Mouse (Mus musculus) spleen, adult 18-20 months (tissue): ENCODE measurements around the gene Tmem159.

ENCODE experiments used
- DNase-seq, 2 experiments: peaks; one replicate each; pipeline ENCODE4 v3.0.0; 2022; ENCODE audit warnings: mixed read lengths in 2 of 2

The Tmem159 gene

DNA sequence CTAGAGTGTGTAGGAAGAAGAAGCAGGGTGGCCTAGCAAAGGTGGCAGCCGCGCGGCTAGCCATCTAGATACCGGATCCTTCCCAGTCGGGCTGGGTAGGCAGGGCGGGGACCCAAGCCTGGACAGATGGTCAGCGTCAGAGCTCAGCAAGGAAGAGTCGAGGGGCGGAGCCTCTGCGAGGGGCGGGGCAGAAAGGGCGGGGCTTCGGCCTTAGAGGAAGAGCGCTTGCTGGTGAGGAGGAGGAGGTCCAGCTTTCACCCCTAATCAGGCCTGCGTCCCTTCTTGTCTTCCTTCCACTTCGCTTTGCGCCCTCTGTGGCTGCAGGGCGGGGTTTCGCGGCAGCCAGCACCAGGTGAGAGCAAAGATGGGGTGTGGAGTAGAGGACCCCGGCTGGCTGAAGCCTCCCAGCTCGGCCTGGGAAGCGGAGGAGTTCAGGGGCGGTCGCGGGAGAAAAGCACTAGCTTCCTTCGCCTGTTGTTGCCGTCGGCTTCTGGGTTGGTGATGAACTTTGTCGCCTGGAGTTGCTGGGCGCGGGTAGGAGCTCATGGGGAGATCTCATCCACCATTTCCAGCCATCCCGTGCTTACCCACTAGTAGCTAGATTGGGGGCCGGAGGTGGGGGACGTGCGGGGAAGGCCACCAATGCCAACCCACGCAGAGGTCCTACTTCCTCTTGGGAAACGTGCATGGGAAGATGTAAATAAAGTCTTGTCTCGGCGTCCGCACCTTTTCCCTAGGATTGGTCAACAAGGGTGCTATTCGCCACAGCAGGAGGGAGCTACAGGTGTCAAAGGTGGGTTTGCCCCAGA, at the start of gene Tmem159:
TSS of gene Tmem159 (plus strand) at position 190 of the 809 bp plus-strand sequence.
- peak; percentile 61 to 67 for DNase-seq

DNA sequence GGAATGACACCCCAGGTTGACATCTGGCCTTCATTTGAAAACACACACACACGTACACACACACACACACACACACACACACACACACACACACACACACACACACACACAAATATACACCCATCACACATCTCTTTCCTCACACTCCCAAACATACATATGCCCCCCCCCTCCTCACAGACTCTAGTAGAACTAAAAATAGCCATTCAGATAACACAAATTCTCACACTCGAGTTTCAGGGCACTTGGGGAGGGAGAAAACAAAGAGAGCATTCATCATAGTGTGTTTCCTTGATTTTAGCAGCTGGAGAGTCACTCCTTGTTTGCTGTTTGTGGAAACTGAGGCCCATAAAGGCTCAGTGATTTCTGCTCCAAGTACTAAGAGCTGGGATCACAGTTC, 48.1 kb upstream of the Tmem159 start:
- no peak for DNase-seq

DNA sequence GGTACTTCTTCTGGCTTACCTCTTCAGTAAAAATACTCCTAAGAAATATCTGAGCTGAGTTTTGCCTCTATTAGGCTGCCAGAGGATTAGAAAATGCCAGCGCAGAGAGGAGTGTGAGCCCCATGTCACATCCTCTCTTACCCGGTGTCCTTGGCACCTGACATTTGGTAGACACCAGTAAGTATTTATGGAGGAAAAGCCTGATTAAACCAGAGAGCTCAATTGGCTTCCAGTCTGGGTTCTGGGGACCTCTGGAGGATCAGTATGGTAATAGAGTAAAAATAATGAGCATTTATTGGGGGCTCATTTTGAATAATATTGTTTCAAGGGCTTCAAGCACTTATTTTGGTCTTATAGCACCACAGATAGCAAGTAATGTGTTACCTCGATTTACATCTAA, 46.7 kb upstream of the Tmem159 start:
- DNase-seq, result no peak

DNA sequence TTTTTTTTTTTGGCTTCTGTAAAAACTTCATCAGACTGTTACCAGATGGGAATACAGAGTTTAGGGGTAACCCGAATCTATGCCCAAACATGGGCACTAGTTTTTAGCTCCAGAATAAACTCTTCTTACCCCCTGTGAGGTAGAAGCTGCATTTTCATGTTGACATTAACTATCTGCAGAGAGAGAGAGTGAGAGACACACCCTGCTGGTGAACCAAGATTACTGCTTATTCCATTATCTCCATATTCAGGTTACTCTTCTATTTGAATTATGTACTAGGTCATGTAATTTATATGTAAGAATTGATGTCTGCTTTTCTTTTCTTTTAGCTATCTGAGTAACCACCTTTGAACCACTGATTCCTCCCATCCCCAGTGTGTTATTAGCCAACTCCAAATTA, 38.1 kb upstream of the Tmem159 start:
- DNase-seq, result no peak

DNA sequence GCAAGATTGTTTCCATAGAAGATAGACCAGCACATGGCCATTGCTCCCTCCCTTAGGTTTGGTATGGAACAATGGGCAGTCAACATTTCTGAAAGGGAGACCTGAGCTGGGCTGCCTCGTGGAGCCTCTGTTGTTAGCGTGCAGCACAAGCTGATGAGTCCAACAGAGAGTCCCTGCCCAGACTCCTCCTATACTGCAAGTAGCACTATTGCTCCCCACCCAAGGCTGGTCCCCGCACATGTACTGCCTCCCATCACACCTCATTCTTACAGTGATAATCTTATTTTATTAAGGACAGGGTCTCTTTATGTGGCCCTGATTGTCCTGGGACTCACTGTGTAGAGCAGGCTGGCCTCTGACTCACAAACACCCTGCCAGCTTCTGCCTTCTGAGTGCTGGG, 34.0 kb upstream of the Tmem159 start:
- DNase-seq, result no peak

DNA sequence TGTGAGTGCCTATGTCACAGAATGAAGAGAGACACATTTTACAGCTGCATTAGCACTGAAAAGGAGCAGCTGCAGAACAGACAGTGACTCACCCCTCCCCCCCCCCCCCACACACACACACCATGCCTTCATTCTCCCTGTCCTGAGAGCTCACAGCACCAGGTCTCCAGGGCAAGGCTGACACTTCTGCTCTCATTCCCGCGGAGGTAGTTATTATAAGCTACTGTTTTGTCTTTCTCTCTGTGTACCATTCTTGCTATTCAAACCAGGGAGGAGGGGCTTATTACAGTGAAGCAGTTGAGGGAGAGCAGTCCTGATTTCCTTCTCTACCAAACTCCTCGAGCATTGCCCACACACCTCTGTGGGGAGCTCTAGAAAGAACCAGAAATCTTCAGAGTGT, 33.0 kb upstream of the Tmem159 start:
- no peak for DNase-seq

DNA sequence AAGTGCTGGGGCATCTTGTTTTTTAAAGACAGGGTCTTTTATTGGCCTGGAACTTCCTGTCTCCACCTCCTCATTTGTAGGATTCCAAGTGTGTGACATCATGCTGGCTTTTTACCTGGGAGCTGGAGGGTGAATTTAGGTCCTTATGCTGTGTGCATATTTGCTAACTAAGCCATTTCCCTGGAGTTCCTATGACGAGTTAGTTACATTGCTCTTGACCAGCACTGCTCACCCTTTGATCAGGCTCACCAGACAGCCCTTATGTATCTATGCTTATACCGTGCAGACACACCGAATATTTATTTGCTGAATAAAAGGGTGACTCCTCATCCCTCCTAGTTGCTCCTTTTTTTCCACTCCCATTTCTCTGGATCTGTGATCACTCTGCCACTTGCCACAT, 22.0 kb upstream of the Tmem159 start:
- DNase-seq, result no peak

DNA sequence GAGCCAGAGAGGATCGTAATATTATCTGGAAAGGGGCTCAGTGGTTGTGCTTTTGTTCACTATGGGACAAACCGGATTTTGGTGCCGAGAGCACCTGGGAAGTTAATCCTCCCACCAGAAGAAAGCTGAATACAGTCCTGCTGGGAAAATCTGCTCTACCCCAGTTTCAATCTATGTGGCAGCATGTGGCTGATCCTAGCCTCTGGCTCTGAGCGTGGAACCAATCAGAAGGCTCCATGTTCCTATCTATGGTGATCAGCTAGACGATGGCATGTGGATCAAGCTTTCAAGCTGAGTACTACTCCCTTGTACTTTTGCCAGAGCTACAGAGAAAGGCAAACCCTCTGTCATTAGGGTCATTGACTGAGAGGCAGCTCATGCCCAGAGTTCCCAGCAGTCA, 9.1 kb upstream of the Tmem159 start:
- no peak for DNase-seq

DNA sequence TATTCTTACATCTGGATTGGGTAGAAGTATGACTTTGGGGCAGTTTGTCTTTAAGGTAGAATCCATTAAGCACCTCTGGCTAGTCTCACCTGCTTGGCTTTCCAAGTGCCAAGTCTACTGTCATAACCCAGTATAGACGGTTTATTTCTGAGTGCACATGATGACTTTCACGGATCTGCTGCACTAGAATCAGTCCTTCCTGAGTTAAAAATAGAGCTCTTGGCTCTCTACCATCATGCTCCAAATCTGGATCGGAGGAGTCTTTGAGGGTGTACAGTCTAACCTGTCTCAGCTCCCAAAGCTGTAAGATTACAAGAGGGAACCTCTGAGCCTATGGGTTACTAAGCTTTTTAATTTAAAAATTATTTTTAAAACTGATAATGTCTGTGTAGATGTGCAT, 7.9 kb upstream of the Tmem159 start:
- DNase-seq, result no peak

DNA sequence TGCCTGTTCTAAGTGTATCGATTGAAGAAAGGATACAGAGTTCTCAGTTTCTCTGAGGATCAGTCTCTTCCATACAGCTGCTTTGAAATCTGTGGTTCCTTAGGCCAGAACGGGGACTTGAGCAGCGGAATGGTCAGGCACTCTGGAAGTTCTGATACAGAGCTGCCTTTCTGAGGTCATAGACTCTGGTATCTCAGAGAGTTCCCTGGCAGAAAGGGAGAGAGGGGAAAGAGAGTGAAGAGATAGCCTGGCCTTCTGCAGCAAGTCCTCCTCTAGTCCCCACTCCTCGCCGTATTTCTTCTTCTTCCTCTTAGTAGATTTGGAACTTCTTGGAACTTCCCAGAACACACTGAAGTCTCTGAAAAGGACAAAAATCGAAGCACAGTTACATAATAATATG, 7.0 kb upstream of the Tmem159 start, which contains the start of gene Dnah3:
TSS of gene Dnah3 (minus strand) at position 101 of the 400 bp plus-strand sequence.
- no peak for DNase-seq

DNA sequence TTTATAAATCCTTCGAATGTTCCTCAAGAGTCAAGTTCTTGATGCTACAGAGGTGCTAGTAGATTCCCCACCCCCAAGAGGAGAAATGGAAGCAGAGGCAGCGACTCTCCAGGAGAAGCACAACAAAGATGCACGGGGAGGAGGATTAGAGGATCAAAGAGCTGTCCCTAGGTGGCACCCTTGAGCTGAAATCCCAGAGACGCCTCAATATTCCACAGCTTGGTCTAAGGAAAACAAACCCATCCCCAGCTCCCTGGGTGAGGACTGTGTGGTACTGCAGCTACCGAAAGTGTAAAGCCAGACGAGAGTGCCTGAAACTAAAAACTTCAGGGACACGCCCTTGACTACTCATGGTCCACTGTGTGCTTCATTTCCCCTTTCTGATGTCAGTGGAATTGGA, 4.3 kb upstream of the Tmem159 start:
- peak in 1 of 2 experiments; percentile 14 for DNase-seq

DNA sequence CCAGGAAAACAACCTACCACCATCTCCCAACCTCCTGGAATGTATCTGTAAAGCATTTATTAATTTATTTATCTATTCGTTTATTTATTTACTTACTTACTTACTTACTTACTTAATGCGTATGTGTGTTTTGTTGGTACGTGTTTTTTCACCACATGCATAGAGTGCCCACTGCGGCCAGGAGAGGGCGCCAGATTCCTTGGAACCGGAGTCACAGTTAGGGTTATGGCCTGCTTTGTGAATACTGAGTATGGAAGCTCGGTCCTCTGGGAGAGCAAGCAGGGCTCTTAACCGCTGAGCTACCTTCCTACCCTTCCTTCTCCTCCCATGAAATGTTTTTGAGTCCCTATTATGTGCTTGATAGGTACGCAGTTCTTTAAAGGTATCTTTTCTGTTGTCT, 3.8 kb upstream of the Tmem159 start:
- peak in 1 of 2 experiments; percentile 35 for DNase-seq

DNA sequence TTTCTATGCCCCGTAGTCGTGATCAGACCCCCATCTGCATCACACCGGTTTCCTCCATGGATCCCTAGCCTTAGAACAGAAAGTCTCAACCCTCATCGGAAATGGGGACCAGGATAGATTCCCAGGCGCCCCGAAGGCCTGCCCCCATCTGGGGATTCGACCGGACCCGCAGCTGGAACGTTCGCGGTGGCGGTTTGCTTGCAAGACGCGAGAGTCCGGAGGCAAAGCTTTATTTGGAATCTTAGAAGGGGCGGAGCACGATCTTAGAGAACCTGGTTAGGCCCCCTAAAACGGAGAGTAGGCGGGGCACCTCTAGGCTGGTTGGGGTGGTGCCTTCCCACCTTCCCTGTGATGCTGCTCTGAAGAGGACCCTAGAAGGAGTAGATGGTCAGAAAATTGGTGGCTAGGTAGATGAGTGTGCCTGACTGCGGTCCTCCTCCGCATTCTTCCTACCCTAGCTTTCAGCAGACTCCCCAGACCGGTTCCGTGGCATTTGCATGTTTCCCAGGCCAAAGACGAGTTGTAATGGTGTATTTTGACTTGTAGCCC, 940 bp downstream of the Tmem159 start:
- DNase-seq, result peak in 1 of 2 experiments; percentile 2

DNA sequence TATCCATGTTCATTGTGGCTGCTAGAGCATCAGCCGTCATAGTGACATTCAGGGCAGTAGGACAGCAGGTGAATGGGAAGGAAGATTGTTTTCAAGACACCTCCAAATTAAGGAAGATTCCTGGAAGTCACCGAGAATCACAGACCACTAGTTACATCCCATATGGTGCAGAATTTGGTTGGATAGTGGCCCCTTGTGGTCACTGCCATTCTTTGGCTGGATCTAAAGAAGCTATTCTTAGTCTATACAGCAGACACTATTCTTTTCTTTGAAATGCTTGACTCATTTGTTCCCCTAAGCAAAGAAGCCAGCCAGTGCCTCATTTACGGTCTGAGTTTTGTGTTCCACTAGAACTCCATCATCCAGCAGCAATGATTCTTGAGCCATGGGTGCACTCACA, 2.8 kb downstream of the Tmem159 start:
- DNase-seq, result no peak

DNA sequence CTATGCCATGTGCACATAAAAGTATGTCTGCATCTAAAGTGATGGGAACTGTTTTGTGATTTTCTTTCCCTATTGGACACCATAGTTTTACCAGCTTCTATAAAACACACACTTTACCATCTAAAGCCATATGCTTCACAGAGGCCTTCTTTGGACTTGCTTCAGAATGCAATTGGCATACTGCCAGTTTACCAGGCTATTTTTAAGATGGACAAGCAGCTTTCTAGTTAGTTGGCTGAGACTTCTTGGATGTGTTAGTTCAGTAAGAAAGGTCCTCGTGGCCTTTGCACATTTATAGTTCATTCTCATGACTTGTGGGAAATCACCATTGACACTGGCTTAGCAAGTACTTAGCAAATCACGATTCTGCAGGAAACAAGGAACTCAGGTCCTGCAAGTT, 4.2 kb downstream of the Tmem159 start:
- DNase-seq, result no peak

DNA sequence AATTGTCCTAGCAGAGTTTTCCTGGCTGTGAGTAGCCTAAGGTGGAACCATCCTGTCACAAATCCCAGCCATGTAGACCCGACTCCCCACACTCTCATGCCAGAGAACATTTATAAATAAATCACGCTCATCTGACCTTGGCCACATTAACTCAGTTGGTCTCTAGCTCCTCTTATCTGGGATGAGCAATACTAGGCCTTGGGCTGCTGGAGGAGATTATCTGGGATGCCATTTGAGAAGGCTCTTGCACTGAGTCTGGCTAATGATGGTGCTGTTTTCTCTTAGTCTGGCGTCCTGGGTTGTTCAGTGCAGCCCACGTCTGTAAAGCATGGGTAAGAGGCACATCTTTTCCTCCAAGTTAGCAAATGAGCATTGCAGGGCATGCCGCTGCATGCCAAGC, 7.5 kb downstream of the Tmem159 start:
- DNase-seq, result no peak

DNA sequence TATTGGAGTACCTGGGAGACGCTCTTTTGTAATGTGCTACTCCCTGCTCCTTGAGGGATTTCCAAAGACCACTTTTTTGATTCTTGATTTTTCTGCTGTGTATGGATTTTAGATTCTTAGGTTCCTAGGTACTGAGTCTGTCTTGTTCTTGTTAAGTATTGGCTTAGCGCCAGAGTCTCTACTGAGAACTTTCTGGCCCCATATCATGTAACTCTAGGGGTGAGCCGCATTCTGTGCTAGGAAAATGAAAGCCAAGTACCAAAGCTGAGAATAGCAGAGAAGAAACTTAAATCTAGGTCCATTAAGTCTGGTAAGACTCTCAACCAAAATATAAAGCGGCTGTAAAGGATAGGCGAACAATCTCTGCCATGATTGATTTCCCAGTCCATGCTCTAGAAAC, 14.8 kb downstream of the Tmem159 start:
- no peak for DNase-seq

DNA sequence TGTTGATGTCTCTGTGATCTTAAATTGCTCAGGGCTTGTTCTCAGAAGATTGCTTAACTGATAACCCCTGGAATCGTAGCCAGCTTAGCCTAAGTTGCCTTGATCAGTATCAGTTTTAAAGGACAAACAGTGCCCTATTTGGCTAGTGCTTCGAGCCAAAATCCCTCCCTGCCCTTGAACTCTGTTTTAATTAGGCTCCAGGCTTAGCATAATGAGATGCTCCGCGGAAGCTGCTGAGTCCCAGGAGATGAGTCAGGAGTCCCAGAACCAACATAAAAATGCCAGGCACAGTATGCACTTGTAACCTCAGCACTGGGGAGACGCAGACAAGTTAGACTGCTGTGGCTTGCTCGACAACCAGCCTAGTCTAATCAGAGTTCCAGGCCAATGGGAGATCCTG, 15.4 kb downstream of the Tmem159 start:
- no peak for DNase-seq

DNA sequence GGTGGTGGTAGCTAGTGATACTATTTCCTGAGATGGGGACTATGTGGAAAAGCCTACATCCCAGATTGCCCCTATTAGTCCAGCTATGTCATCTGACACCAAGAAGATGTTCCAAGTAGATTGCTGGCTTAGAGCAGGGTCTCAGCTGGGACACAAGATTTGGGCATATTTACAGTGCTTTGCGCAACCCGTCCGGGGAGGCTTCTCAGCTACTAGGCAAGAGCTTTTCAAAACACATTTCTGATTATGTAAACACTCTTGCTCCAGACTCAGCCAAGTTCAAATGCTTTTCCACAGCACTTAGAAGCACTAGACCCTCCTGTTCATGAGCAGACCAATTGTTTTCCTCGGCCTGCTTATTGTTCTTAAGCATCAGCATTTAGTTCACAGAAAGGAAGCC, 21.6 kb downstream of the Tmem159 start:
- DNase-seq, result no peak

DNA sequence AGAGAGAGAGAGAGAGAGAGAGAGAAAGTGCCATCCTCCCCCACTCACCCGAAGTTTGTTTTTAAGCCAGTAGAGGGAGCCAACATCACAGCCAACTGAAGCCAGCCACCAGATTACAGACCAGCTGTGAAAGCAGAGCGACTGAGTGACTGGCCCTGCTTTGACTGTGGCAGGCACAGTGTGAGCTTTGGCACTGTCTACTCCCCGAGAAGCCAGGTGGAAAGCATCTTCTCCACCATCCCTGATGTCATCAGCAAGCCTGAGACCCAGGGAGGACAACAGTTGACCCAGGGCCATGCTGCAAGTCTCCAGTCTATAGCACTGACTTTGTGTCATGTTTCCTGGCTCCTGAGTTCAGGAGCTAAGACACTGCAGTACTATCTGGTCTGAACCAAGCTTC, 22.7 kb downstream of the Tmem159 start:
- DNase-seq, result peak in 1 of 2 experiments; percentile 18

DNA sequence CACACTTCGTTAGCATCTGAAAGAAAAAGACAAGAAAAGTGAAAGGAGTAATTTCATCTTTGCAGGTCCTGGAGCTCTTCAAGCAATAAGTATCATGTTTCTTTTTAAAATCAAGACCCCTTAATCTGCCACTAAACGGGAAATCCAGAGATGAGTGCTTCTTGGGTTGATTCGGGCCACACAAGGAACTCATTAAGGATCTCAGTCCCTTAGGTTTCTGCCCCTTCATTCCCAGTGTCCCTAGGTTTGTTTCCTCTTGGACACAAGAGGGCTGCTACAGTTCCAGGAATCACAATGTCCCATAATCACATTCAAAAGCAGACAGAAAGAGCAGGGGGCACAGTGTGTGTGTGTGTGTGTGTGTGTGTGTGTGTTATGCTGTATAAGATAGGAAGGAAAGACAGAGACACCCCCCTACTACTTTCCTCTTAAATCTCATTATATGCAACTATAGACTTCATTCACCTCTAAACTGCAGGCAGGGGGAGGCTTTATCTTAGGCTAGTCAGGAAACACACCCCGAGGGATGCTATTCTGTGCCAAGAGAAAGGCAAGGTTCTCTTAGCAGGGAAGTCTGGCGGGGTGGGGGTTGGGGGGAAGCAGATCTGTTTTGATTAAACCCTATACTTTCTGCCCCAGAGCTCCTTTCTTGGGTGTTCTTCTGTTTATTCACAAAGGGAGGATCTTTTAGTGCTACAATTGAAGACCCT, 25.0 kb downstream of the Tmem159 start:
- DNase-seq, result no peak

DNA sequence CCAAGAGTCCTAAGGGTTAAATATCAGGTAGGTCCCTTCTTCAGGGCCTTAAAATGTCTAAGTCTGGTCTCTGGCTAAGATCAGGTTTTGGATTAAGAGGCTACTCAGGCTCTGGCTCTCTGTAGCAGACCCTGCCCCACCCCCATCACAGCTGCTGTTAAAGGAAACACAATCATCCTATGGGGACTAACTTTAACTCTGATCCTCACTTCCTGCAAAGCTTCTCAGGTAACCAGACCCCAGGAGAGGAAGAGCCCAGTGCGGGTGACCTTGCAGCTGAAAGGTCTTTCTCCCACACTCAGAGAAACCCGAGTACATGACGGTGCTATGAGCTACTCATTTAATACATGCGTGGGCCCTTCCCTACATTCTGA, 25.5 kb downstream of the Tmem159 start:
- no peak for DNase-seq

DNA sequence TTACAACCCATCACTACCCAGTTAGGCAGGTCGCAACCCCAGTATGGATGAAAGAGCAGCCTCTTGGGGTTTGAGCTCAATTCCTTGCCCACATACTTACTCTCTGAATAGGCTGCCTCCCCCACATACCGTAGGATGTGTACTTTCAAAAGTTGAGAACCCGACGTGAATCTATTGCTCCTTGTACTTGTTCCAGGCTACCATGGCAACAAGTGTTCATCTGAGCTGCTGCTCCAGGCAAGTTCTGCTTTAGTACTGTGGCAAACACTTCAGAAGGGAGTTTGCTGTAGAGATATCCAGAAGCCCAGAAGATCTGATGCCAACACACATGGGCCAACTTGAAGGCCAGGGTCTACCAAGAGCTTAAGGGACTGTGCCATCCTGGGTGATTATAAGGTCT, 26.8 kb downstream of the Tmem159 start:
- DNase-seq, result no peak

DNA sequence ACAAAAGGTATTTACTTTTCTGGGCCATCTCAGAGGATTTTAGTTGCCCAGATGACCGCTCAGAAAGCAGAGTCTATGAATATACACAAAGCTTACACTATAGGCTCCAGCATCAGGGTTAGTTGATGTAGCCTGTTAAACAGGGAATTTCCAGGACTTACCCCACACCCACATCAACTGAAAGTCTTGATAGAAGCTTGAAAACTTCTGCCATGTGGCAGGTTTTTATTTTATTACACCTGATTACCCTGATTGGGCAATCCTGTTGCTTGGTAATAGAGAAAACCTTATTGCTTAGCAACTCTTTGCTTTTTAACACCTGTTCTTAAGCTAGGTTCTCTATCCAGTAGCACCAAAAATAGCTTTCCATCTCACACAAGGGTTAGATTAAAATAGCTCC, 40.6 kb downstream of the Tmem159 start:
- no peak for DNase-seq
